Mouse (Mus musculus) lung, postnatal 0 days (tissue): ENCODE measurements around the gene E2f4. TPM values are rescaled to one million over a fixed set of nuclear protein-coding genes. Genes with fewer than 3 reads are reported as not detected.

Source experiments
- ATAC-seq: fragments of 200-750 bp; cut with Nextera tagmentation; 2 replicates; pipeline ENCODE4 v1.8.0; 2017; ENCODE audit warnings: moderate library complexity
- DNase-seq: peaks from one replicate; pipeline ENCODE4 v3.0.0-alpha.2; 2016; ENCODE audit warnings: low spot score
- H3K27ac ChIP-seq: fragments of 300-500 bp; sonication (generic); 2 replicates; pipeline ENCODE4 v1.5.1; 2014; ENCODE audit warnings: antibody characterized with exemption, mild to moderate bottlenecking, low read length, mixed read lengths
- H3K27me3 ChIP-seq: fragments of 300-500 bp; sonication (generic); replicated peaks from 2 replicates; pipeline ENCODE4 v1.6.1; 2014; ENCODE audit warnings: low read length, mixed read lengths; ENCODE audit not compliant: insufficient read depth
- H3K36me3 ChIP-seq: fragments of 300-500 bp; sonication (generic); 2 replicates; pipeline ENCODE4 v1.6.1; 2014; ENCODE audit warnings: low read length, mixed read lengths; ENCODE audit not compliant: insufficient read depth
- H3K4me1 ChIP-seq: fragments of 300-500 bp; sonication (generic); 2 replicates; pipeline ENCODE4 v1.6.1; 2014; ENCODE audit warnings: antibody characterized with exemption, low read depth, low read length, mixed read lengths; ENCODE audit not compliant: insufficient read depth
- H3K4me2 ChIP-seq: fragments of 300-500 bp; sonication (generic); replicated peaks from 2 replicates; pipeline ENCODE4 v1.6.1; 2014; ENCODE audit warnings: low read depth, mild to moderate bottlenecking, low read length, moderate library complexity, mixed read lengths
- H3K4me3 ChIP-seq: fragments of 300-500 bp; sonication (generic); 2 replicates; pipeline ENCODE4 v1.5.1; 2014; ENCODE audit warnings: low read depth, low read length
- H3K9ac ChIP-seq: fragments of 300-500 bp; sonication (generic); replicated peaks from 2 replicates; pipeline ENCODE4 v1.6.1; 2014; ENCODE audit warnings: low read depth, mild to moderate bottlenecking
- H3K9me3 ChIP-seq: fragments of 300-500 bp; sonication (generic); 2 replicates; pipeline ENCODE4 v1.6.1; 2016; ENCODE audit warnings: low read length, mixed read lengths
- CTCF ChIP-seq: IDR thresholded peaks from 2 replicates; pipeline ENCODE4 v1.5.1; 2016; ENCODE audit warnings: antibody characterized with exemption, mild to moderate bottlenecking
- EP300 ChIP-seq: IDR thresholded peaks from 2 replicates; pipeline ENCODE4 v1.6.1; 2016; ENCODE audit warnings: antibody characterized with exemption, mild to moderate bottlenecking, control low read depth
- WGBS: fragments of 180-500 bp; shearing (Covaris S2); extraction: QIAGEN DNeasy Blood & Tissue Kit; methylation state at CpG from one replicate; pipeline ENCODE4 v1.1.7; 2014; 5-methylcytosine and 5-hydroxymethylcytosine counted together
- polyA plus RNA-seq: library from polyadenylated mRNA; unstranded; fragments of >200 nt; fragmentation: Nextera tagmentation; extraction: Ambion mirVana; gene quantifications from 2 replicates; pipeline ENCODE4 v1.2.1, GENCODE M21; 2015

Gene E2f4
- polyA plus RNA-seq, 1 experiment from 2014 or later = 32.7 TPM

- ATAC-seq (peak; percentile 76), DNase-seq (peak; percentile 88)
- Histone ChIP-seq H3K27me3 (peaks cover 10% of the 10 kb centered on the region; the same call in 1 of the 2 replicates), H3K4me1 (no peaks in the 10 kb centered on the region; the same call in 1 of the 2 replicates), H3K27ac (no peak overlapping the region), H3K9ac (no peak overlapping the region), H3K4me3 (no peak overlapping the region), H3K4me2 (no peak overlapping the region), H3K36me3 (no peaks in the 10 kb centered on the region), H3K9me3 (no peaks in the 10 kb centered on the region)
- TF ChIP-seq CTCF = peak; percentile 99
- TF ChIP-seq EP300 = no peak
- 36% methylated on average over 23 of the region's 23 CpGs for WGBS
Observed at GRCm38 (mm10) chr8:105283074-105283473, 14.4 kb upstream of the E2f4 start.

GRCm38 (mm10) chr8:105285514-105285913 is 11.9 kb upstream of the E2f4 start:
- 43% methylated on average over 12 of the region's 12 CpGs for WGBS
- Histone ChIP-seq H3K4me1 (peaks cover 10% of the 10 kb centered on the region), H3K36me3 (no peaks in the 10 kb centered on the region), H3K27me3 (0 out of 2 replicates have a peak, but pooled peaks cover 4% of the 10 kb centered on the region), H3K4me3 (no peak overlapping the region), H3K4me2 (no peak overlapping the region), H3K9me3 (no peaks in the 10 kb centered on the region), H3K27ac (no peak overlapping the region), H3K9ac (no peak overlapping the region)
- no peak for TF ChIP-seq CTCF
- TF ChIP-seq EP300 = no peak
- ATAC-seq = no peak
- no peak for DNase-seq

GRCm38 (mm10) chr8:105286907-105287306 is 10.6 kb upstream of the E2f4 start:
- Histone ChIP-seq H3K4me1 (peaks cover 12% of the 10 kb centered on the region), H3K9ac (no peak overlapping the region), H3K36me3 (no peaks in the 10 kb centered on the region), H3K4me2 (no peak overlapping the region), H3K27me3 (0 out of 2 replicates have a peak, but pooled peaks cover 4% of the 10 kb centered on the region), H3K9me3 (no peaks in the 10 kb centered on the region), H3K4me3 (no peak overlapping the region), H3K27ac (no peak overlapping the region)
- TF ChIP-seq EP300 (no peak), CTCF (no peak)
- DNase-seq = no peak
- no peak for ATAC-seq
- WGBS = 87% methylated on average over 4 of the region's 4 CpGs

- Histone ChIP-seq H3K4me2 (no peak overlapping the region), H3K9ac (no peak overlapping the region), H3K4me3 (no peak overlapping the region), H3K27me3 (0 out of 2 replicates have a peak, but pooled peaks cover 4% of the 10 kb centered on the region), H3K36me3 (no peaks in the 10 kb centered on the region), H3K4me1 (peaks cover 12% of the 10 kb centered on the region), H3K9me3 (no peaks in the 10 kb centered on the region), H3K27ac (no peak overlapping the region)
- WGBS = 81% methylated on average over 5 of the region's 5 CpGs
- TF ChIP-seq CTCF (peak; percentile 27; the same call in 1 of the 2 replicates), EP300 (no peak)
- ATAC-seq (no peak), DNase-seq (no peak)
Observed at GRCm38 (mm10) chr8:105288231-105288630, 9.2 kb upstream of the E2f4 start.

- no peak overlapping the region; the same call in 1 of the 2 replicates for H3K9ac ChIP-seq
- 0 out of 2 replicates have a peak, but pooled peaks cover 4% of the 10 kb centered on the region for H3K27me3 ChIP-seq
- under 1% methylated on average over 53 of the region's 53 CpGs for WGBS
- peak overlapping the region; percentile 6; the same call in 1 of the 2 replicates for H3K27ac ChIP-seq
- H3K4me1 ChIP-seq = peaks cover 12% of the 10 kb centered on the region
- peak overlapping the region; percentile 70 for H3K4me2 ChIP-seq
- no peaks in the 10 kb centered on the region for H3K36me3 ChIP-seq
- TF ChIP-seq CTCF (peak; percentile 58), EP300 (peak; percentile 60; the same call in 1 of the 2 replicates)
- DNase-seq (peak; percentile 98), ATAC-seq (peak; percentile 95)
- peak overlapping the region; percentile 44 for H3K4me3 ChIP-seq
- no peaks in the 10 kb centered on the region for H3K9me3 ChIP-seq
Observed at GRCm38 (mm10) chr8:105288958-105289732, 8.3 kb upstream of the E2f4 start.

GRCm38 (mm10) chr8:105289805-105290460 is 7.5 kb upstream of the E2f4 start, which contains the start of gene 4931428F04Rik:
Gene 4931428F04Rik (minus strand): TSS chr8:105289864.
- H3K4me1 ChIP-seq = peaks cover 12% of the 10 kb centered on the region
- 0 out of 2 replicates have a peak, but pooled peaks cover 4% of the 10 kb centered on the region for H3K27me3 ChIP-seq
- peak within 1 kb of the TSS; percentile 44 for H3K4me3 ChIP-seq
- ATAC-seq (peak; percentile 23), DNase-seq (peak; percentile 73)
- H3K36me3 ChIP-seq = no peaks in the 10 kb centered on the region
- H3K9me3 ChIP-seq = no peaks in the 10 kb centered on the region
- TF ChIP-seq CTCF = peak; percentile 77
- TF ChIP-seq EP300 = no peak
- no peak within 1 kb of the TSS; the same call in 1 of the 2 replicates for H3K9ac ChIP-seq
- peak within 1 kb of the TSS; percentile 6; the same call in 1 of the 2 replicates for H3K27ac ChIP-seq
- WGBS = 5% methylated on average over 42 of the region's 43 CpGs
- peak within 1 kb of the TSS; percentile 70 for H3K4me2 ChIP-seq
